ENCODE assay signal across 27 mouse cellular contexts in the genomic region with DNA sequence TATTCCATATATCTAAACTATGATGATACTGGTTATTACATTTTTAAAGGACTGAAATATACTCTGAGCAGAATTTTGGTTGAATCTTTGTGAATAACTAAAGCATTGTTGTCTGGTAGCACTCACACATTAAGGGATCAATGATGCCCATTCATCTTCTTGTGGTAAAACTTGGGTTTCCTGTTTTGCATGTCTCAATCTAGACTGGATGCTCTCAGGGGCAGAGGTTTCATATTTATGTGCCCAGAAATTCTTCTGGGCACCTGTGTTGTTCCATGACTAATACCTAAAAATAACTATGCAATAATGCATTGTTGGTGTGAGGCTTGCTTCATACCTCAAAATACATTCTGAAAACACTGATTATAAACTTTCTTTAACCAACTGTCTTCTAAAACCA.
"Had no signal": no experiment of that assay in that cellular context is flagged by ENCODE, and none has a peak within 500 bp of the region (broad histone marks: within the 10 kb centered on the region; RNA-seq: fewer than 3 reads in every experiment).

No protein-coding gene starts in this region.

- H3K27ac ChIP-seq: heart, adult 2 months; heart, embryonic 13.5 days; heart, embryonic 15.5 days; hindbrain, embryonic 13.5 days; hindbrain, embryonic 15.5 days; hindbrain, postnatal 0 days; kidney, embryonic 15.5 days; layer of hippocampus, adult 2 months; left cerebral cortex, adult 2 months; limb, embryonic 10.5 days; limb, embryonic 12.5 days; liver, embryonic 13.5 days had no signal

- H3K27me3 ChIP-seq: heart, embryonic 13.5 days; heart, embryonic 15.5 days; hindbrain, embryonic 13.5 days; hindbrain, embryonic 15.5 days; kidney, embryonic 15.5 days; limb, embryonic 12.5 days; liver, embryonic 13.5 days had no signal

- ATAC-seq: hindbrain, postnatal 0 days; intestine, embryonic 16.5 days had no signal

- H3K36me3 ChIP-seq: heart, embryonic 13.5 days; heart, embryonic 15.5 days; hindbrain, embryonic 13.5 days; hindbrain, embryonic 15.5 days; kidney, embryonic 15.5 days; limb, embryonic 10.5 days; limb, embryonic 12.5 days; liver, embryonic 13.5 days had no signal

- DNase-seq: gastrocnemius, postnatal 14 days; gastrocnemius, postnatal 36 days; heart, adult 11 months; heart, adult 2 months; heart, postnatal 14 days; heart, postnatal 36 days; kidney, adult 11 months; kidney, adult 2 months; kidney, adult 9 months; kidney, postnatal 10 days; kidney, postnatal 25 days; kidney, postnatal 4 days; liver; liver, embryonic 13.5 days had no signal

- H3K4me2 ChIP-seq: heart, embryonic 11.5 days; heart, embryonic 13.5 days; heart, embryonic 15.5 days; hindbrain, embryonic 13.5 days; hindbrain, embryonic 15.5 days; kidney, embryonic 15.5 days; limb, embryonic 12.5 days; liver, embryonic 11.5 days; liver, embryonic 13.5 days had no signal

- H3K4me3 ChIP-seq: heart, adult 2 months; heart, embryonic 13.5 days; heart, embryonic 15.5 days; hindbrain, embryonic 13.5 days; hindbrain, embryonic 15.5 days; kidney, embryonic 15.5 days; layer of hippocampus, adult 2 months; left cerebral cortex, adult 2 months; limb, embryonic 10.5 days; limb, embryonic 12.5 days; liver, embryonic 13.5 days had no signal

- H3K9me3 ChIP-seq: heart, embryonic 15.5 days; hindbrain, embryonic 13.5 days; hindbrain, embryonic 15.5 days; kidney, embryonic 15.5 days; limb, embryonic 10.5 days; limb, embryonic 12.5 days; liver, embryonic 13.5 days had no signal

- H3K9ac ChIP-seq: heart, embryonic 13.5 days; heart, embryonic 15.5 days; hindbrain, embryonic 13.5 days; hindbrain, embryonic 15.5 days; kidney, embryonic 15.5 days; limb, embryonic 12.5 days; liver, embryonic 13.5 days had no signal

- H3K4me1 ChIP-seq: heart, embryonic 13.5 days; heart, embryonic 15.5 days; hindbrain, embryonic 13.5 days; hindbrain, embryonic 15.5 days; kidney, embryonic 15.5 days; limb, embryonic 10.5 days; limb, embryonic 12.5 days; liver, embryonic 13.5 days had no signal
